Comparison of ENCODE assay signal across 17 mouse cellular contexts in genomic region chr2:131773691-131774090, GRCm38 (mm10).
"Had no signal": no experiment of that assay in that cellular context is flagged by ENCODE, and none has a peak within 500 bp of the region (broad histone marks: within the 10 kb centered on the region; RNA-seq: fewer than 3 reads in every experiment).

No protein-coding gene starts in this region.

- H3K4me3 ChIP-seq: limb, embryonic 13.5 days; liver, embryonic 15.5 days; lung, embryonic 15.5 days; megakaryocyte, embryonic 14.5 days; midbrain, embryonic 15.5 days; neural tube, embryonic 12.5 days had no signal

- H3K9me3 ChIP-seq: limb, embryonic 13.5 days; liver, embryonic 15.5 days; lung, embryonic 15.5 days; midbrain, embryonic 15.5 days; neural tube, embryonic 12.5 days had no signal

- H3K4me1 ChIP-seq: liver, embryonic 15.5 days; lung, embryonic 15.5 days; megakaryocyte, embryonic 14.5 days; midbrain, embryonic 15.5 days; neural tube, embryonic 12.5 days had no signal

- H3K9ac ChIP-seq: limb, embryonic 13.5 days; liver, embryonic 15.5 days; lung, embryonic 15.5 days; midbrain, embryonic 15.5 days; neural tube, embryonic 12.5 days had no signal

- H3K36me3 ChIP-seq: limb, embryonic 13.5 days; liver, embryonic 15.5 days; lung, embryonic 15.5 days; midbrain, embryonic 15.5 days; neural tube, embryonic 12.5 days had no signal

- DNase-seq: kidney, adult 9 months; kidney, postnatal 10 days; lung, postnatal 14 days; right cerebral cortex, postnatal 25 days; thymus, adult 2 months; thymus, postnatal 36 days had no signal

- ATAC-seq: inflammation-experienced regulatory T-cells, adult 6 months; intestine, postnatal 0 days; midbrain, embryonic 15.5 days had no signal

- H3K27me3 ChIP-seq: limb, embryonic 13.5 days; liver, embryonic 15.5 days; lung, embryonic 15.5 days; midbrain, embryonic 15.5 days; neural tube, embryonic 12.5 days had no signal

- H3K4me2 ChIP-seq: limb, embryonic 13.5 days; liver, embryonic 11.5 days; liver, embryonic 15.5 days; lung, embryonic 15.5 days; midbrain, embryonic 11.5 days; midbrain, embryonic 15.5 days; neural tube, embryonic 12.5 days had no signal

- H3K27ac ChIP-seq: liver, embryonic 15.5 days; lung, embryonic 15.5 days; macrophage; midbrain, embryonic 15.5 days; neural tube, embryonic 12.5 days had no signal
